Mouse (Mus musculus): ENCODE measurements around the gene Wipf3.

DNA sequence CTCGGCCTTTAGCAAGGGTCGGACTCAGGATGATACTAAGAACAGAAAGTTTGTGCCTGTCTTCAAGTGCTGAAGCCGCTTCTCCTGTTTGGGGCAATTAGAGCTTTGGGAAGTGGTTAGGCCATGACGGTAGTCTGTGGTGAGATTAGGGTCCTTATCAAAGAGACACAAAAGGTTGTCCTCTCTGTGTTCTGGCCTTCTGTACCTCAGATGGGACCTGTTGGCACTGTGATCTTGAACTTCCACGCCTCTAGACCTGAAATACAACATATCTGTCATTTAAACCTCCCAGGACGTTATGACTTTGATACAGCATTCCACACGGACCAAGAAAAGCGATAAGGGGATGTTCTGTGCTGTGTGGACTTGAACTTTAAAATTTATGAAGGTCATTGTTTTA is 99.3 kb downstream of the Wipf3 start:
- TF ChIP-seq TCF12 (IDR thresholded peaks at IDR 0.05; ENCODE audit: insufficient read depth, poor library complexity, severe bottlenecking): no peak
- TF ChIP-seq CEBPB (IDR thresholded peaks at IDR 0.05; ENCODE audit: insufficient read depth, poor library complexity, severe bottlenecking): no peak
- no peak for TF ChIP-seq POLR2AphosphoS2 (IDR thresholded peaks at IDR 0.05; ENCODE audit: insufficient read length, low read depth)
- no peak for TF ChIP-seq POLR2A (IDR thresholded peaks at IDR 0.05; ENCODE audit: insufficient read length, low read depth)
